Mouse (Mus musculus): Measurements from ENCODE around the gene C730034F03Rik. TPM values are rescaled to one million over a fixed set of nuclear protein-coding genes. Genes with fewer than 3 reads are reported as not detected.
A peak's percentile ranks its signal among the peaks of the same experiment; 100 is the strongest.
"Not testable (repeated sequence)": the region's sequence is repeated elsewhere in the genome, so short reads cannot be mapped to it uniquely, and the experiment has no call there.

C730034F03Rik gene
- polyA plus RNA-seq, 1 experiment from 2014 or later = 4.1 TPM

DNA sequence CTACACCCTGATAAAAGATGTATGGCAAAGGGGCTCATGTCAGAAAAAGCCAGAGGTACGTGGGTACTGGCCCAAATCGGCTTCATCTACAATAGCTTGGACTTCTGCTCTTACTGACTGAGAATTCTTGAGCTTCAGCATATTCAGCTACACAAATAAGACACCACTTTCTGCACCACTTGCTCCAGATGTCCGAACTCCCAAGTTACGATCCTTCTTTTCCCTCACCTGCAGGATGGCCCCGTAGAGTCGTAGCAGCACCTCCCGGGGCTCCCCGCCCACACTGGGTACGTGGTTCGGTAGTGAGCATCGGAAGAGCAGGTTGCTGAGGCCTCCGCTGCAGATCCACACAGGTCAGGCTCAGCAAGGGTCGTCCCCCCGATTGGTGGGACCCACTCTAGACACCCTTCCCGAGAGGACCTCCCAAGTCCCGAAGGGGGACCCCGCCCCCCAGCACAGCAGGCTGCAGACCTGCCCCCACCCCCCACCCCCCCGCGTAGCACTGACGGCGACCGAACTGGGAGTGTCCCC, 503 bp upstream of the C730034F03Rik start:
- Histone ChIP-seq H3K27ac (ENCODE audit: low read length) (peak overlapping the region; percentile 98), H3K36me3 (ENCODE audit: control insufficient read depth, insufficient read depth) (peaks cover 18% of the 10 kb centered on the region), H3K4me2 (ENCODE audit: low read depth, low read length) (peak overlapping the region; percentile 69), H3K9me3 (replicated peaks; ENCODE audit: control insufficient read depth, low read length) (no peaks in the 10 kb centered on the region), H3K4me1 (ENCODE audit: control insufficient read depth, insufficient read depth, low read length) (peaks cover 28% of the 10 kb centered on the region), H3K9ac (ENCODE audit: low read length) (peak overlapping the region; percentile 86), H3K27me3 (ENCODE audit: control insufficient read depth, insufficient read depth, low read length) (no peaks in the 10 kb centered on the region), H3K4me3 (ENCODE audit: low read length) (peak overlapping the region; percentile 67)
- WGBS = 4% methylated on average over 21 of the region's 22 CpGs
- no peak; the same call in 1 of the 2 replicates for ATAC-seq (replicated peaks; ENCODE audit: extremely low read depth, insufficient read depth, low FRiP score)

DNA sequence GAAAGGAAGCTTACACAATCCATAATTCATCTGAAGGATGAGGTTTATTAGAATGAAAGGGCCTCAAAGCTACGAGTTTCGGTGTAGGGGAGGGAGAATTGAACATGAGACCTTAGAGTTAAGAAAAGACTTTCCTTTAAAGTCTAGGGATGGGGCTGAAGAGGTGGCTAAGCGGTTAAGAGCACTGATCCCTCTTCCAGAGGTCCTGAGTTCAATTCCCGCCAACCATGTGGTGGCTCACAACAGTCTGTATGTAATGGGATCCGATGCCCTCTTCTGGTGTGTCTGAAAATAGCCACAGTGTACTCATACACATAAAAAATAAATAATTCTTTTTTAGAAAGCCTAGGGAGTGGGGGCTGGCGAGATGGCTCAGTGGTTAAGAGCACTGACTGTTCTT, 952 bp downstream of the C730034F03Rik start:
- no peak for ATAC-seq (replicated peaks; ENCODE audit: extremely low read depth, insufficient read depth, low FRiP score)
- Histone ChIP-seq H3K9me3 (replicated peaks; ENCODE audit: control insufficient read depth, low read length) (no peaks in the 10 kb centered on the region), H3K4me3 (ENCODE audit: low read length) (peak overlapping the region; percentile 67), H3K9ac (ENCODE audit: low read length) (peak overlapping the region; percentile 86), H3K4me1 (ENCODE audit: control insufficient read depth, insufficient read depth, low read length) (peaks cover 20% of the 10 kb centered on the region), H3K4me2 (ENCODE audit: low read depth, low read length) (peak overlapping the region; percentile 69), H3K36me3 (ENCODE audit: control insufficient read depth, insufficient read depth) (peaks cover 15% of the 10 kb centered on the region), H3K27me3 (ENCODE audit: control insufficient read depth, insufficient read depth, low read length) (no peaks in the 10 kb centered on the region), H3K27ac (ENCODE audit: low read length) (peak overlapping the region; percentile 98)
- WGBS = 41% methylated on average over 6 of the region's 6 CpGs

DNA sequence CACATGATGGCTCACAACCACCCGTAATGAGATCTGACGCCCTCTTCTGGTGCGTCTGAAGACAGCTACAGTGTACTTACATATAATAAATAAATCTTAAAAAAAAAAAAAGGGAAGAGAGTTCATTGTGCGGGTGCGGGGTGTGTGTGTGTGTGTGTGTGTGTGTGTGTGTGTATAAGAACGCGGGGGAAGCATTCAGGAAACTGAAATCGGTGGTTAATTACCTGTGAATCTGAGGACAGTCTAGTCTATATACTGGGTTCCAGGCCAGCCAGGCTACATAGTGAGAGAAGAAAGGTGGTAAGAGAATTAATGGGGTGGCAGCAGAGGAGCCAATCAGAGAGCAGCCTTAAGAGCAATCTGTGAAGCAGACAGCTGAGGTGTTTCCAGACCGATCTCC, 1.4 kb downstream of the C730034F03Rik start:
- Histone ChIP-seq H3K36me3 (ENCODE audit: control insufficient read depth, insufficient read depth) (peaks cover 15% of the 10 kb centered on the region), H3K4me1 (ENCODE audit: control insufficient read depth, insufficient read depth, low read length) (peaks cover 20% of the 10 kb centered on the region)
- H3K4me3 ChIP-seq (ENCODE audit: low read length); ATAC-seq (replicated peaks; ENCODE audit: extremely low read depth, insufficient read depth, low FRiP score); H3K9me3 ChIP-seq (replicated peaks; ENCODE audit: control insufficient read depth, low read length); H3K27ac ChIP-seq (ENCODE audit: low read length); H3K9ac ChIP-seq (ENCODE audit: low read length); H3K27me3 ChIP-seq (ENCODE audit: control insufficient read depth, insufficient read depth, low read length); H3K4me2 ChIP-seq (ENCODE audit: low read depth, low read length): not testable (repeated sequence)
- WGBS = 81% methylated on average over 8 of the region's 9 CpGs

DNA sequence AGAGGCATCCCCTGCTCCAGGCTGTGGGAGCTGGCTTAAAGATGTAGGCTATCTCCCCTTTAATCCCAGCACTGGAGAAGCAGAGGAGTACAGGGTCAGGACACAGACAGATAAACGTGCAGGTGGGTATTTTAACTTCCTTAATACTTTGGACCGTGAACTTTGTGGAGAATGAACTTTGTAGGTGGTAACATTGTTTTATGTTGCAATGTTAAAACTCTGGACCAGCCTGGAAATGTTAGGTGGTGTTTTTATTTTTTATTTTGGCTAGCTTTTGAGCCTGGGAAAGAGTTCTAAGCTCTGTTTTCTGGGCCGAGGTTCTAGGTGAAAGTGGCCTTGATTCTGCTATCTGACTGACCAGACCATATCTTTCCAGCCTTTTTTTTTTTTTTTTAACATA, 1.9 kb downstream of the C730034F03Rik start:
- Histone ChIP-seq H3K36me3 (ENCODE audit: control insufficient read depth, insufficient read depth) (peaks cover 14% of the 10 kb centered on the region), H3K27ac (ENCODE audit: low read length) (no peak overlapping the region), H3K4me1 (ENCODE audit: control insufficient read depth, insufficient read depth, low read length) (peaks cover 19% of the 10 kb centered on the region), H3K4me3 (ENCODE audit: low read length) (no peak overlapping the region), H3K9ac (ENCODE audit: low read length) (no peak overlapping the region), H3K27me3 (ENCODE audit: control insufficient read depth, insufficient read depth, low read length) (no peaks in the 10 kb centered on the region), H3K4me2 (ENCODE audit: low read depth, low read length) (no peak overlapping the region), H3K9me3 (replicated peaks; ENCODE audit: control insufficient read depth, low read length) (no peaks in the 10 kb centered on the region)
- WGBS = 65% methylated on average over 3 of the region's 3 CpGs
- ATAC-seq (replicated peaks; ENCODE audit: extremely low read depth, insufficient read depth, low FRiP score) = no peak

DNA sequence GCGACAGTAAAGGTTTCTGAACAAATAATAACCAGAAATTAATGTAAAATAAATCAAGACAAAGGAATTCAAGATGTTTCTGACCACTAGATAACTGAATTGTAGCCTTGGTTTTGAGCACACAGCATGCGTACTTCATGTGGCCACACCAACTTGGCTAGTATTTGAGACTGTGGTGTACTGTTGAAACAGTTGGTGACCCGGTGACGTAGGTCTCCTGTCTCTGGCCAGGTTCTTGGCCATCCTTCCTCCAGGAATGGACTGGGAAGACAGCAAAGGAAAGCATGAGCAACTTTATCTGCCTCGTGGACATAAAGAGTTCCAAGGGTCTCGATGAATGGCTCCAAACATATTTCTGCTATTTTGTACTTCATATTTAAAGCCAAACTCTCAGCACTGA, 2.4 kb downstream of the C730034F03Rik start:
- ATAC-seq (replicated peaks; ENCODE audit: extremely low read depth, insufficient read depth, low FRiP score) = no peak
- no peak overlapping the region for H3K4me3 ChIP-seq (ENCODE audit: low read length)
- H3K27me3 ChIP-seq (ENCODE audit: control insufficient read depth, insufficient read depth, low read length) = no peaks in the 10 kb centered on the region
- H3K4me2 ChIP-seq (ENCODE audit: low read depth, low read length) = no peak overlapping the region
- H3K4me1 ChIP-seq (ENCODE audit: control insufficient read depth, insufficient read depth, low read length) = peaks cover 13% of the 10 kb centered on the region
- no peak overlapping the region for H3K27ac ChIP-seq (ENCODE audit: low read length)
- no peaks in the 10 kb centered on the region for H3K9me3 ChIP-seq (replicated peaks; ENCODE audit: control insufficient read depth, low read length)
- WGBS = 91% methylated on average over 6 of the region's 6 CpGs
- H3K36me3 ChIP-seq (ENCODE audit: control insufficient read depth, insufficient read depth) = peaks cover 12% of the 10 kb centered on the region; the same call in 1 of the 2 replicates
- H3K9ac ChIP-seq (ENCODE audit: low read length) = no peak overlapping the region

DNA sequence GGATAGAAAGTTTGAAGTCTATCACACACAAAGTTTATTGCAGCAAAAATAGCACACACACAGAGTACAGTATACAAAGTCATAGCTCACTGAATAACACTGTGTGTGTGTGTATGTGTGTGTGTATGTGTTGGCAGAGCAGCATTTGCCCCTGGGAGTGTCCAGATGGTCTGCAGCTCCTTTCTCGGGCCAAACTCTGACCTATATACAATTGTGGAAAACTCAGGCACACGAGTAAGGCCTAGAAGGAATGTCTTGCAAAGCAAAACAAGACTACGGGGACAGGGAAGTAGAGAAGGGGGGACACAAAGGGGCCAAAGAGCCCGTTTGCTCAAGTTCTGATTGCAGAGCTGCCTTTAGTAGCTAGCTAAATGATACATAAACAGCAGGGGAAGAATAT, 3.6 kb downstream of the C730034F03Rik start:
- H3K27ac ChIP-seq (ENCODE audit: low read length) = no peak overlapping the region
- WGBS = 79% methylated on average over 4 of the region's 4 CpGs
- no peak overlapping the region for H3K4me2 ChIP-seq (ENCODE audit: low read depth, low read length)
- ATAC-seq (replicated peaks; ENCODE audit: extremely low read depth, insufficient read depth, low FRiP score) = no peak
- no peak overlapping the region for H3K4me3 ChIP-seq (ENCODE audit: low read length)
- H3K4me1 ChIP-seq (ENCODE audit: control insufficient read depth, insufficient read depth, low read length) = peaks cover 12% of the 10 kb centered on the region
- peaks cover 3% of the 10 kb centered on the region; the same call in 1 of the 2 replicates for H3K36me3 ChIP-seq (ENCODE audit: control insufficient read depth, insufficient read depth)
- no peaks in the 10 kb centered on the region for H3K9me3 ChIP-seq (replicated peaks; ENCODE audit: control insufficient read depth, low read length)
- no peak overlapping the region for H3K9ac ChIP-seq (ENCODE audit: low read length)
- H3K27me3 ChIP-seq (ENCODE audit: control insufficient read depth, insufficient read depth, low read length) = no peaks in the 10 kb centered on the region

DNA sequence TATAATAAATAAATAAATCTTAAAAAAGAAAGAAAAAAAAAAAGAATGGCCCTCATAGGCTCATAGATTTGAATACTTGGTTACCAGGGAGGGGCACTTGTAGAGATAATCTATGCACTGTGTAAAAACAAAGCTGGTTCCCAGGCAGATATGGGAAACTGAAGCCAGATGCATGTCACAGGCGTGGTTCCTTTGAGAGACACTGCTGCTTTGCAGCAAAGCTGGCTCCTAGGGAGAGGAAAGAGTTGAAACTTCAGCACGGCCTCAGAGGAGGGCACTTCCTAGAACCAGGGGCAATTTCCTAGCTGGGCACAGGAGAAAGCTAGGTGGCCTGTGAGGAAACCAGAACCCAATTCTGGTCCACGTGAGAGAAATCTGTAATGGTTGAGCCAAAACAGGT, 4.7 kb downstream of the C730034F03Rik start:
- ATAC-seq (replicated peaks; ENCODE audit: extremely low read depth, insufficient read depth, low FRiP score) = no peak
- Histone ChIP-seq H3K9ac (ENCODE audit: low read length) (no peak overlapping the region), H3K4me3 (ENCODE audit: low read length) (no peak overlapping the region), H3K4me1 (ENCODE audit: control insufficient read depth, insufficient read depth, low read length) (peaks cover 4% of the 10 kb centered on the region), H3K36me3 (ENCODE audit: control insufficient read depth, insufficient read depth) (no peaks in the 10 kb centered on the region), H3K9me3 (replicated peaks; ENCODE audit: control insufficient read depth, low read length) (no peaks in the 10 kb centered on the region), H3K4me2 (ENCODE audit: low read depth, low read length) (no peak overlapping the region), H3K27ac (ENCODE audit: low read length) (no peak overlapping the region), H3K27me3 (ENCODE audit: control insufficient read depth, insufficient read depth, low read length) (no peaks in the 10 kb centered on the region)
- WGBS = 76% methylated on average over 3 of the region's 3 CpGs

DNA sequence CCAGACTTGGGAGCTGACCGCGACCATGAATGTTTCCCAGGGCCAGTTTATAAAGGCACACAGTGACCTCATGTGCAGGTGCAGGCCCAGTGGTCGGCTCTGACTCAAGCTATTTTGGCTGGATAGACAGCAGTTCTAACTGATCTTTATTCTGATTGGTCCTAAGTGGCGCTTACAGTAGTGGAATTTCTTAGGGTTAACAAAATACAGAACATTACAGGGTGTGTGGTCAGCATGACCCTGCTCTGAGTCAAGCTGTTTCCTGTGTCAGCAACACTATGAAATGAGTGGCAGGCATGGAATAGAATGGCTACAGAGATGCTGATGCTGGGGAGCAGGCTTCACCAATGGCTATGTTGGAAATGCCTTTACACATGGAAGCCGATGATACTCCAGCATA, 6.5 kb downstream of the C730034F03Rik start:
- no peak overlapping the region for H3K9ac ChIP-seq (ENCODE audit: low read length)
- no peak for ATAC-seq (replicated peaks; ENCODE audit: extremely low read depth, insufficient read depth, low FRiP score)
- H3K36me3 ChIP-seq (ENCODE audit: control insufficient read depth, insufficient read depth) = no peaks in the 10 kb centered on the region
- WGBS = 77% methylated on average over 5 of the region's 5 CpGs
- H3K4me3 ChIP-seq (ENCODE audit: low read length) = no peak overlapping the region
- H3K4me1 ChIP-seq (ENCODE audit: control insufficient read depth, insufficient read depth, low read length) = no peaks in the 10 kb centered on the region
- H3K27ac ChIP-seq (ENCODE audit: low read length) = no peak overlapping the region
- no peaks in the 10 kb centered on the region for H3K9me3 ChIP-seq (replicated peaks; ENCODE audit: control insufficient read depth, low read length)
- H3K27me3 ChIP-seq (ENCODE audit: control insufficient read depth, insufficient read depth, low read length) = no peaks in the 10 kb centered on the region
- H3K4me2 ChIP-seq (ENCODE audit: low read depth, low read length) = no peak overlapping the region

DNA sequence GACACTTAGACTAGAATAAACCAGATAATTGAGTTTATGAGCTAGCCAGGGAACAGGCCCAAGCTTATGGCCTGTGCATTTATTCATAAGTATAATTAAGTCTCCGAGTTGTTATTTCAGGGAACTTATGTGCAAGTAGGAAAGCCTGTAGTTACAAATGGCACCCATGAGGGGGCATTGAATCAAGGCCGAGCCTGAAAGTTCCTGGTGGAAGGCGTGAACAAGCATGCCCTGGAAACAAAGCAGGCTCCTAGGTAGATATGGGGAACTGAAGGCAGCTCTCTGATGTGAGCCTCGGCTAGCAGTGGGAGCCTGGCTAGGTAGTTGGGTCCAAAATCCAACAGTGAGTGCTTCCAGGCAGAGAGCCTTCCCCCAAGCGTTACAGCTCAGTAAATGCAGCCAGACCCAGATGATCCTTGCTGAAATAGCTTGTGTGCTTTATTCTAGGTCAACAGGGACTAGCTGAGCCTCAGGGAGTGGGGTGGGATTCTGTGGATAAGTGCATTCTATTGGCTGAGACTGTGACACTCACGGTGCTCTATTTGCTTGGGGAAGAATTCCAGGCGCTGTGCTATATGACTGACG, 13.2 kb downstream of the C730034F03Rik start:
- Histone ChIP-seq H3K4me3 (ENCODE audit: low read length) (no peak overlapping the region), H3K4me2 (ENCODE audit: low read depth, low read length) (no peak overlapping the region), H3K27me3 (ENCODE audit: control insufficient read depth, insufficient read depth, low read length) (no peaks in the 10 kb centered on the region), H3K9ac (ENCODE audit: low read length) (no peak overlapping the region), H3K36me3 (ENCODE audit: control insufficient read depth, insufficient read depth) (no peaks in the 10 kb centered on the region), H3K4me1 (ENCODE audit: control insufficient read depth, insufficient read depth, low read length) (no peaks in the 10 kb centered on the region), H3K27ac (ENCODE audit: low read length) (no peak overlapping the region), H3K9me3 (replicated peaks; ENCODE audit: control insufficient read depth, low read length) (no peaks in the 10 kb centered on the region)
- no peak for ATAC-seq (replicated peaks; ENCODE audit: extremely low read depth, insufficient read depth, low FRiP score)
- WGBS = 35% methylated on average over 8 of the region's 8 CpGs

Data from heart, embryonic 16.5 days (tissue).